Mouse (Mus musculus) cerebellum, adult 9-11 months (tissue): Measurements from ENCODE around the gene Mylk.
"Not testable (repeated sequence)": the region's sequence is repeated elsewhere in the genome, so short reads cannot be mapped to it uniquely, and the experiment has no call there.

Experiments
- DNase-seq: peaks from one replicate; pipeline ENCODE4 v3.0.0; 2022

The Mylk gene

GRCm38 (mm10) chr16:34770127-34770526 is 25.1 kb downstream of the Mylk start:
- DNase-seq = no peak

- DNase-seq = no peak
Observed at GRCm38 (mm10) chr16:34772445-34773032, 27.5 kb downstream of the Mylk start.

- no peak for DNase-seq
Observed at GRCm38 (mm10) chr16:34782442-34782841, 37.4 kb downstream of the Mylk start.

- DNase-seq = no peak
Observed at GRCm38 (mm10) chr16:34783536-34783935, 38.5 kb downstream of the Mylk start.

- DNase-seq = no peak
Observed at GRCm38 (mm10) chr16:34784675-34785074, 39.7 kb downstream of the Mylk start.

- DNase-seq = no peak
Observed at GRCm38 (mm10) chr16:34792555-34792954, 47.5 kb downstream of the Mylk start.

GRCm38 (mm10) chr16:34793000-34793399 is 48.0 kb downstream of the Mylk start:
- no peak for DNase-seq

- no peak for DNase-seq
Observed at GRCm38 (mm10) chr16:34801222-34801621, 56.2 kb downstream of the Mylk start.

- DNase-seq = no peak
Observed at GRCm38 (mm10) chr16:34804286-34805010, 59.4 kb downstream of the Mylk start.

GRCm38 (mm10) chr16:34806883-34807767 is 62.1 kb downstream of the Mylk start:
- no peak for DNase-seq

- DNase-seq = no peak
Observed at GRCm38 (mm10) chr16:34807768-34808275, 62.8 kb downstream of the Mylk start.

- no peak for DNase-seq
Observed at GRCm38 (mm10) chr16:34812165-34812564, 67.2 kb downstream of the Mylk start.

GRCm38 (mm10) chr16:34813161-34813560 is 68.2 kb downstream of the Mylk start:
- not testable (repeated sequence) for DNase-seq

- DNase-seq = no peak
Observed at GRCm38 (mm10) chr16:34813570-34813969, 68.6 kb downstream of the Mylk start.

GRCm38 (mm10) chr16:34814612-34815011 is 69.6 kb downstream of the Mylk start:
- DNase-seq = no peak

- DNase-seq = no peak
Observed at GRCm38 (mm10) chr16:34816548-34816947, 71.5 kb downstream of the Mylk start.

GRCm38 (mm10) chr16:34825111-34825744 is 80.2 kb downstream of the Mylk start:
- DNase-seq = no peak

GRCm38 (mm10) chr16:34834477-34834876 is 89.5 kb downstream of the Mylk start:
- no peak for DNase-seq

GRCm38 (mm10) chr16:34839004-34839703 is 94.1 kb downstream of the Mylk start:
- no peak for DNase-seq

- no peak for DNase-seq
Observed at GRCm38 (mm10) chr16:34839704-34840331, 94.8 kb downstream of the Mylk start.

- DNase-seq = no peak
Observed at GRCm38 (mm10) chr16:34844783-34845182, 99.8 kb downstream of the Mylk start.

- DNase-seq = no peak
Observed at GRCm38 (mm10) chr16:34847638-34848037, 102.6 kb downstream of the Mylk start.
